Mouse (Mus musculus): ENCODE measurements around the gene Il23a.
"Not testable (repeated sequence)": the region's sequence is repeated elsewhere in the genome, so short reads cannot be mapped to it uniquely, and the experiment has no call there.

The Il23a gene

GRCm38 (mm10) chr10:128298702-128299171 lies at the start of gene Il23a:
Gene Il23a (minus strand): TSS chr10:128298752.
- no peak for DNase-seq

GRCm38 (mm10) chr10:128347541-128347940 lies 49.0 kb upstream of the Il23a start:
- DNase-seq, result no peak

- peak; percentile 82 to 84 for DNase-seq
These were observed 46.2 kb upstream of the Il23a start for GRCm38 (mm10) chr10:128344568-128345275.

GRCm38 (mm10) chr10:128343436-128343835 lies 44.9 kb upstream of the Il23a start:
- DNase-seq, result no peak

GRCm38 (mm10) chr10:128340257-128340656 lies 41.7 kb upstream of the Il23a start:
- DNase-seq, result no peak

- no peak for DNase-seq
These were observed 40.4 kb upstream of the Il23a start for GRCm38 (mm10) chr10:128338948-128339347.

GRCm38 (mm10) chr10:128338415-128338814 lies 39.9 kb upstream of the Il23a start:
- no peak for DNase-seq

GRCm38 (mm10) chr10:128337306-128338181 lies 39.0 kb upstream of the Il23a start, which contains the start of gene Cs:
Gene Cs (plus strand): TSS chr10:128337734.
- peak; percentile 98 to 99 for DNase-seq

- DNase-seq, result no peak
These were observed 38.0 kb upstream of the Il23a start for GRCm38 (mm10) chr10:128336597-128336996.

GRCm38 (mm10) chr10:128336195-128336594 lies 37.6 kb upstream of the Il23a start:
- DNase-seq, result no peak

GRCm38 (mm10) chr10:128335582-128335981 lies 37.0 kb upstream of the Il23a start:
- DNase-seq, result peak; percentile 79 to 92

GRCm38 (mm10) chr10:128332358-128333249 lies 34.1 kb upstream of the Il23a start:
- DNase-seq, result not testable (repeated sequence)

GRCm38 (mm10) chr10:128327610-128328009 lies 29.1 kb upstream of the Il23a start:
- no peak for DNase-seq

GRCm38 (mm10) chr10:128326825-128327224 lies 28.3 kb upstream of the Il23a start:
- DNase-seq, result no peak

- DNase-seq, result no peak
These were observed 25.0 kb upstream of the Il23a start for GRCm38 (mm10) chr10:128323516-128323915.

- peak; percentile 85 to 92 for DNase-seq
These were observed 23.9 kb upstream of the Il23a start, which contains the start of gene Cnpy2 for GRCm38 (mm10) chr10:128322141-128323108. Gene Cnpy2 (plus strand): TSS chr10:128322459.

- DNase-seq, result no peak
These were observed 23.1 kb upstream of the Il23a start for GRCm38 (mm10) chr10:128321641-128322040.

- DNase-seq, result no peak
These were observed 17.0 kb upstream of the Il23a start for GRCm38 (mm10) chr10:128315578-128315977.

GRCm38 (mm10) chr10:128310902-128311301 lies 12.3 kb upstream of the Il23a start:
- DNase-seq, result no peak

GRCm38 (mm10) chr10:128310177-128310576 lies 11.6 kb upstream of the Il23a start:
- DNase-seq, result peak; percentile 71 to 84

- DNase-seq, result no peak
These were observed 11.1 kb upstream of the Il23a start for GRCm38 (mm10) chr10:128309654-128310053.

Measured in kidney, postnatal 25 days (tissue).